Mouse (Mus musculus): ENCODE measurements at regions not wholly inside any gene's neighbourhood (a gene's known extent, or its start where the extent isn't known, plus 50 kb on each side); places are given as distances from the start of the nearest gene placed in this dataset.

GRCm38 (mm10) chr3:35152191-35152590 is 502.0 kb downstream of the Sox2 start:
- TF ChIP-seq POLR2A (IDR thresholded peaks at IDR 0.05; ENCODE audit: borderline replicate concordance, insufficient read depth, low read length) (no peak), CTCF (IDR thresholded peaks at IDR 0.05; ENCODE audit: borderline replicate concordance, insufficient read depth, low read depth, low read length) (no peak)
- H3K27ac ChIP-seq (ENCODE audit: insufficient read depth, low read length): no peak overlapping the region
- WGBS: 37% methylated on average over 7 of the region's 7 CpGs
- DNase-seq: peak in 1 of 2 experiments; percentile 13
- H3K4me3 ChIP-seq (replicated peaks; ENCODE audit: insufficient read depth, low read depth, low read length): no peak overlapping the region
- H3K4me1 ChIP-seq (ENCODE audit: control insufficient read depth, insufficient read depth, low read length): no peaks in the 10 kb centered on the region; the same call in 1 of the 2 replicates
- no peaks in the 10 kb centered on the region for H3K27me3 ChIP-seq (ENCODE audit: control insufficient read depth, insufficient read depth, low read length)

DNA sequence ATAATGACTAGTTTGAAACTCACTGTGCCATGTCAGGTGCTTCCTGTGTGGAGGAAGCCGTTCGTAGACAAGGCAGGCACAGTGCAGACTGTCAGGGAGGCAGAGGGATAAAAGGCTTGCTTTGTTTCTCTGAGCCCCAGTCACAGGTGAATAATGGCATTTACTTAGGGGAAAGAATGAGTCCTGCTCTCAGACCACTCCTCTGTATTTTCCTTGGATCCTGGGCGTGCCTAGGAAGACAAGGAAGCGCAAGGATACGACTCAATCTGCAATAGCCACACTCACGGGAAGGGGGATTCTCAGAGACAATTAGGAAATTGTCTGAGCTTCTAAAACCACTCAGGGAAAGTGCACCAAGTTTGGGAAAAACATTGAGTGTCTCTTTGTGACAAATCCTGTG is 504.1 kb downstream of the Sox2 start:
- Histone ChIP-seq H3K4me3 (replicated peaks; ENCODE audit: insufficient read depth, low read depth, low read length) (no peak overlapping the region), H3K27me3 (ENCODE audit: control insufficient read depth, insufficient read depth, low read length) (no peaks in the 10 kb centered on the region), H3K27ac (ENCODE audit: insufficient read depth, low read length) (no peak overlapping the region), H3K4me1 (ENCODE audit: control insufficient read depth, insufficient read depth, low read length) (no peaks in the 10 kb centered on the region; the same call in 1 of the 2 replicates)
- TF ChIP-seq POLR2A (IDR thresholded peaks at IDR 0.05; ENCODE audit: borderline replicate concordance, insufficient read depth, low read length) (no peak), CTCF (IDR thresholded peaks at IDR 0.05; ENCODE audit: borderline replicate concordance, insufficient read depth, low read depth, low read length) (no peak)
- DNase-seq: no peak
- WGBS: 77% methylated on average over 6 of the region's 6 CpGs

DNA sequence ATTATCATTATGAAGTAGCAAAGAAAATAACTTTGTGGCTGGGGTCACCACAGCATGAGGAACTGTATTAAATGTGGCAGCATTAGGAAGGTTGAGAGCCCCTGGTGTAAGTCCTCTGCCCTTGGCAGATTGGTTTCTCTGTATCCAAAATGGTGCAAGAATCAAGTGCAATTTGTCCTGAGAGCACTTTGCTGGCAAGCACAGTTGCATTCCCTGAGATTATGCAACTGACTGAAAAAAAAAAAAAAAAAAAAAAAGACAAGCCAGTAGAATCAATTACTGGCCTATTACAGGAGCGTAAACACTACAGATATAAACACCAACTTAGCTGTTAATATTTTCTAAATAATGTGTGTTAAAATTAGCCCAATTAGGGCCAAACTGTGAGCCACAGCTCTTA is 518.5 kb downstream of the Sox2 start:
- Histone ChIP-seq H3K4me3 (replicated peaks; ENCODE audit: insufficient read depth, low read depth, low read length) (no peak overlapping the region), H3K27me3 (ENCODE audit: control insufficient read depth, insufficient read depth, low read length) (no peaks in the 10 kb centered on the region), H3K4me1 (ENCODE audit: control insufficient read depth, insufficient read depth, low read length) (no peaks in the 10 kb centered on the region), H3K27ac (ENCODE audit: insufficient read depth, low read length) (no peak overlapping the region)
- no peak for DNase-seq
- TF ChIP-seq POLR2A (IDR thresholded peaks at IDR 0.05; ENCODE audit: borderline replicate concordance, insufficient read depth, low read length) (no peak), CTCF (IDR thresholded peaks at IDR 0.05; ENCODE audit: borderline replicate concordance, insufficient read depth, low read depth, low read length) (no peak)
- WGBS: 82% methylated on average over 1 of the region's 1 CpGs

- TF ChIP-seq POLR2A (IDR thresholded peaks at IDR 0.05; ENCODE audit: borderline replicate concordance, insufficient read depth, low read length) (no peak), CTCF (IDR thresholded peaks at IDR 0.05; ENCODE audit: borderline replicate concordance, insufficient read depth, low read depth, low read length) (no peak)
- Histone ChIP-seq H3K27me3 (ENCODE audit: control insufficient read depth, insufficient read depth, low read length) (no peaks in the 10 kb centered on the region), H3K4me1 (ENCODE audit: control insufficient read depth, insufficient read depth, low read length) (no peaks in the 10 kb centered on the region), H3K4me3 (replicated peaks; ENCODE audit: insufficient read depth, low read depth, low read length) (no peak overlapping the region), H3K27ac (ENCODE audit: insufficient read depth, low read length) (no peak overlapping the region)
- WGBS: 76% methylated on average over 12 of the region's 12 CpGs
- no peak for DNase-seq
These were observed 528.7 kb downstream of the Sox2 start for GRCm38 (mm10) chr3:35178759-35179440.

- H3K27me3 ChIP-seq (ENCODE audit: control insufficient read depth, insufficient read depth, low read length): no peaks in the 10 kb centered on the region
- no peaks in the 10 kb centered on the region for H3K4me1 ChIP-seq (ENCODE audit: control insufficient read depth, insufficient read depth, low read length)
- no peak overlapping the region for H3K27ac ChIP-seq (ENCODE audit: insufficient read depth, low read length)
- TF ChIP-seq POLR2A (IDR thresholded peaks at IDR 0.05; ENCODE audit: borderline replicate concordance, insufficient read depth, low read length) (no peak), CTCF (IDR thresholded peaks at IDR 0.05; ENCODE audit: borderline replicate concordance, insufficient read depth, low read depth, low read length) (no peak)
- DNase-seq: no peak
- 26% methylated on average over 5 of the region's 5 CpGs for WGBS
- no peak overlapping the region for H3K4me3 ChIP-seq (replicated peaks; ENCODE audit: insufficient read depth, low read depth, low read length)
These were observed 545.4 kb upstream of the Atp11b start for GRCm38 (mm10) chr3:35208526-35208925.

- no peaks in the 10 kb centered on the region for H3K27me3 ChIP-seq (ENCODE audit: control insufficient read depth, insufficient read depth, low read length)
These were observed 534.5 kb upstream of the Atp11b start for GRCm38 (mm10) chr3:35219394-35219793.

DNA sequence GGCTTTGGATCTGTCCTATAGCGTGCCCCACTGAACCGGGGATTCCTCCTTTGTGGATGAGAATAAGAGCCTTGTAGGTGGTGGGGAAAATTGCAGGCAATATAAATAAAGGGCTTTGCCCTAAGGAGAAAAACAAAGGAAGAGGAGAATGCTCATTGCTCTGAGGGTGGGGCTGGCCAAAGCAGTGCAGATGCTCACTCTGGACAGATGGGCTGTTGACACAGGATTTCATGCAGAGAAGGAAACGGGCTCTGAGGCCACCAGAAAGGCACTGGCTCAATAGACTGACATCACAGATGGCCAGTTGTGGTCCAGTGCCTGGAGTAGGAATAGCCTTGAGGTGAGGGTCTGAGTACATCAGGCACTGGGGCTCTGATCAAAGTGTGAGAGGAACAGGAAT is 532.7 kb upstream of the Atp11b start:
- TF ChIP-seq CTCF (IDR thresholded peaks at IDR 0.05; ENCODE audit: borderline replicate concordance, insufficient read depth, low read depth, low read length) (no peak), POLR2A (IDR thresholded peaks at IDR 0.05; ENCODE audit: borderline replicate concordance, insufficient read depth, low read length) (no peak)
- WGBS: 39% methylated on average over 3 of the region's 3 CpGs
- H3K4me3 ChIP-seq (replicated peaks; ENCODE audit: insufficient read depth, low read depth, low read length): no peak overlapping the region
- no peaks in the 10 kb centered on the region for H3K27me3 ChIP-seq (ENCODE audit: control insufficient read depth, insufficient read depth, low read length)
- no peak for DNase-seq
- no peak overlapping the region for H3K27ac ChIP-seq (ENCODE audit: insufficient read depth, low read length)
- H3K4me1 ChIP-seq (ENCODE audit: control insufficient read depth, insufficient read depth, low read length): no peaks in the 10 kb centered on the region

More at GRCm38 (mm10) chr3:35219394-35219793, 534.5 kb upstream of the Atp11b start:
- no peak for DNase-seq
- WGBS: 86% methylated on average over 6 of the region's 6 CpGs
- H3K4me3 ChIP-seq (replicated peaks; ENCODE audit: insufficient read depth, low read depth, low read length): no peak overlapping the region
- no peaks in the 10 kb centered on the region for H3K4me1 ChIP-seq (ENCODE audit: control insufficient read depth, insufficient read depth, low read length)
- no peak for TF ChIP-seq CTCF (IDR thresholded peaks at IDR 0.05; ENCODE audit: borderline replicate concordance, insufficient read depth, low read depth, low read length)
- TF ChIP-seq POLR2A (IDR thresholded peaks at IDR 0.05; ENCODE audit: borderline replicate concordance, insufficient read depth, low read length): no peak
- no peak overlapping the region for H3K27ac ChIP-seq (ENCODE audit: insufficient read depth, low read length)

DNA sequence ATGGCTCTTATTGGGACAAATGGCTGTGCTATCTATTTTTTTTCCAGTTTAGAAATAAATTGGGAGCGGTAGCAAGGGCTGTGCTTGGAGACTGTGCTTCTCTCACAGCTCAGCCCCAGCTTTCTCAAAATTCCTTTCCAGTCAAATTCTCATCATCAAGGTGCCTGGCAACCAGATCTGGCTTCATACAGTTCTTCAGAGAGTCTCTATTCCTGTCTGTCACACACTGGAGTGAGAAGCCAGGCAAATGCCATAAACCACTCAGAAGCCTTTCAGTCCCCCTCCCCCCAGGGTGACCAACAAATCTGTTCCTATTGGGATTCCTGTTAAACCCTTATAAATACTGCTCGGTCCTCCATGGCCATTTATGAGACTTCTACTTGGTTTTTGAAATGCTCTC is 531.7 kb upstream of the Atp11b start:
- DNase-seq: no peak
- TF ChIP-seq CTCF (IDR thresholded peaks at IDR 0.05; ENCODE audit: borderline replicate concordance, insufficient read depth, low read depth, low read length) (no peak), POLR2A (IDR thresholded peaks at IDR 0.05; ENCODE audit: borderline replicate concordance, insufficient read depth, low read length) (no peak)
- no peaks in the 10 kb centered on the region for H3K4me1 ChIP-seq (ENCODE audit: control insufficient read depth, insufficient read depth, low read length)
- no peak overlapping the region for H3K4me3 ChIP-seq (replicated peaks; ENCODE audit: insufficient read depth, low read depth, low read length)
- no peak overlapping the region for H3K27ac ChIP-seq (ENCODE audit: insufficient read depth, low read length)
- 31% methylated on average over 2 of the region's 2 CpGs for WGBS
- H3K27me3 ChIP-seq (ENCODE audit: control insufficient read depth, insufficient read depth, low read length): no peaks in the 10 kb centered on the region
